Mouse (Mus musculus): Measurements from ENCODE around the gene Padi6. TPM values are rescaled to one million over a fixed set of nuclear protein-coding genes. Genes with fewer than 3 reads are reported as not detected.

The Padi6 gene
- total and polyA plus RNA-seq, 3 experiments: not detected

- 58% methylated on average over 5 of the region's 5 CpGs for WGBS
- intact Hi-C loops (cut with DNase I): loop anchor here (10.0 kb wide), 1 partner anchor 433 kb away; the partner anchor contains the start of gene Fbxo42
- Histone ChIP-seq H3K36me3 (ENCODE audit: control insufficient read depth, insufficient read depth, low read length) (no peaks in the 10 kb centered on the region), H3K4me3 (no peak overlapping the region), H3K79me2 (replicated peaks; ENCODE audit: control insufficient read depth, insufficient read depth, low read length) (no peaks in the 10 kb centered on the region), H3K9ac (ENCODE audit: low read depth, low read length) (no peak overlapping the region), H3K27me3 (ENCODE audit: control insufficient read depth, insufficient read depth, low read length) (no peaks in the 10 kb centered on the region), H3K4me1 (ENCODE audit: control insufficient read depth, insufficient read depth, low read length) (peaks cover 3% of the 10 kb centered on the region), H3K27ac (no peak overlapping the region)
- TF ChIP-seq POLR2A (IDR thresholded peaks at IDR 0.05; ENCODE audit: insufficient read depth, low read depth, low read length) (no peak), EP300 (IDR thresholded peaks at IDR 0.05; ENCODE audit: insufficient read depth, low read depth, low read length) (no peak), CTCF (IDR thresholded peaks at IDR 0.05) (no peak)
- DNase-seq: peak; percentile 42 to 50
These were observed 31.1 kb downstream of the Padi6 start for GRCm38 (mm10) chr4:140711360-140711759.

DNA sequence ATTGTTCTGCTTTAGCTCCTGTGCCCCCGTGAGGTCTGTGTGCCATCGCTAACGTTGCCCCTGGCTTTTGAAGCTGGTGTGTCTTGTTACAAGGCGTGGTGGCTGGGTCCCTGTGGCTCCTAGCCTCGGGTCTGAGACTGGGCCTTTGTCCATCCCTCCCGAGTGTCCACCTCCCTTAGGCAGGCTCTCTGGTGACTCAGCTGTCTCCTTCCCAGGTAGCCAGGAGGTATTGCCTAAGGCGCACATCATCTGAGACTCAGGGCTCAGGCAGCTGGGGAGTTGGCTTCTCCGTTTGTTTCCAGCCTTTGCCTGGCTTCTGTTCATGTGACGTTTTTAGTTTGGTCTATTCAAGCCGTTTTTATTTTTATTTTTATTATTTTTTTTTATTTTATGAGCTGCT is 31.7 kb downstream of the Padi6 start:
- H3K4me3 ChIP-seq: no peak overlapping the region
- no peaks in the 10 kb centered on the region for H3K79me2 ChIP-seq (replicated peaks; ENCODE audit: control insufficient read depth, insufficient read depth, low read length)
- no peak for TF ChIP-seq EP300 (IDR thresholded peaks at IDR 0.05; ENCODE audit: insufficient read depth, low read depth, low read length)
- TF ChIP-seq POLR2A (IDR thresholded peaks at IDR 0.05; ENCODE audit: insufficient read depth, low read depth, low read length): no peak
- no peak for TF ChIP-seq CTCF (IDR thresholded peaks at IDR 0.05)
- H3K27ac ChIP-seq: no peak overlapping the region
- no peak overlapping the region for H3K9ac ChIP-seq (ENCODE audit: low read depth, low read length)
- DNase-seq: no peak
- peaks cover 3% of the 10 kb centered on the region for H3K4me1 ChIP-seq (ENCODE audit: control insufficient read depth, insufficient read depth, low read length)
- H3K36me3 ChIP-seq (ENCODE audit: control insufficient read depth, insufficient read depth, low read length): no peaks in the 10 kb centered on the region
- no peaks in the 10 kb centered on the region for H3K27me3 ChIP-seq (ENCODE audit: control insufficient read depth, insufficient read depth, low read length)
- intact Hi-C loops (cut with DNase I): loop anchor here (10.0 kb wide), 1 partner anchor 434 kb away; the partner anchor contains the start of gene Fbxo42
- 77% methylated on average over 10 of the region's 10 CpGs for WGBS

DNA sequence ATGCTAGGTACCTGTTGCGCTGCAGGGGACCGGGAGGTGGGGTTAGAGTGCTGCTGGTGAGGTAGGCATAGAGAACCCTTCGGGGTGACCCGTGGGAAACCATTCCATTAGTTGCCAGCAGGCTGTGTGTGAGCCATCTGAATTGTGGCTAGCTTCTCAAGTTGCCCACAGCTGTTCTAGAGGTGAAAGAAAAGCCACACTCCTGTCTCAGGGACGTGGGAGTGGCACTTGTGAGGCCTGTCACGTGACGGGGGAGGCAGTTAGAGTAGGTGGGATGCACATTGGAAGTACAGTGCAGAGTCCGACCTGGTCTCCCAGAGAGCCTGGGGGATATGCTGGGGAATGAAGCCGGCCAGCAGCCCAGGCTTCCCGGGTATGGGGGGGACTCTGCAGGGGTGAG is 32.8 kb downstream of the Padi6 start:
- Histone ChIP-seq H3K36me3 (ENCODE audit: control insufficient read depth, insufficient read depth, low read length) (no peaks in the 10 kb centered on the region), H3K27me3 (ENCODE audit: control insufficient read depth, insufficient read depth, low read length) (no peaks in the 10 kb centered on the region), H3K9ac (ENCODE audit: low read depth, low read length) (no peak overlapping the region), H3K79me2 (replicated peaks; ENCODE audit: control insufficient read depth, insufficient read depth, low read length) (no peaks in the 10 kb centered on the region), H3K27ac (no peak overlapping the region), H3K4me1 (ENCODE audit: control insufficient read depth, insufficient read depth, low read length) (peaks cover 3% of the 10 kb centered on the region), H3K4me3 (no peak overlapping the region)
- TF ChIP-seq EP300 (IDR thresholded peaks at IDR 0.05; ENCODE audit: insufficient read depth, low read depth, low read length) (no peak), CTCF (IDR thresholded peaks at IDR 0.05) (no peak), POLR2A (IDR thresholded peaks at IDR 0.05; ENCODE audit: insufficient read depth, low read depth, low read length) (no peak)
- intact Hi-C loops (cut with DNase I): loop anchor here (10.0 kb wide), 1 partner anchor 435 kb away; the partner anchor contains the start of gene Fbxo42
- 91% methylated on average over 10 of the region's 10 CpGs for WGBS
- no peak for DNase-seq

DNA sequence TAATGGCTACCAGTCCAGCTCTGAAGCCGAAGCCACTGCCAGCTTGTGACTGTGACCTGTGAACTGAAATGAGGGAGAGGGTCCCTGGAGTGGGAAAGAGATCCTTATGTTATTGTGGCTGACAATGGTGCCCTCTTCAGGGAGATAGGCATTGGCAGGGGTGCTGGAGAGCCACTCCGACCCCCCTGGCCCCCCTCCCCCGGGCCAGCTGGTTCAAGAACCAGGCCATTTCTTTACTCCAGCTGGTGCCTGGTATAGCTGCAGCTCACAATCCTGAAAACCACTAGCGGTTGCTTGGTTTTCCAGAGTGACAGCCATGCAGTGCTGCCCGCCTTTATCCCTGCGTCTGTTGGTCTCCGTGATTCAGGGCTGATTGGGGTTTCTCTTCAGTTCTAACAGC is 33.3 kb downstream of the Padi6 start:
- no peak overlapping the region for H3K27ac ChIP-seq
- no peaks in the 10 kb centered on the region for H3K36me3 ChIP-seq (ENCODE audit: control insufficient read depth, insufficient read depth, low read length)
- no peak overlapping the region for H3K9ac ChIP-seq (ENCODE audit: low read depth, low read length)
- H3K27me3 ChIP-seq (ENCODE audit: control insufficient read depth, insufficient read depth, low read length): no peaks in the 10 kb centered on the region
- no peaks in the 10 kb centered on the region for H3K79me2 ChIP-seq (replicated peaks; ENCODE audit: control insufficient read depth, insufficient read depth, low read length)
- intact Hi-C loops (cut with DNase I): no loop called here
- no peak for DNase-seq
- H3K4me1 ChIP-seq (ENCODE audit: control insufficient read depth, insufficient read depth, low read length): peaks cover 1% of the 10 kb centered on the region
- 92% methylated on average over 7 of the region's 7 CpGs for WGBS
- H3K4me3 ChIP-seq: no peak overlapping the region
- TF ChIP-seq CTCF (IDR thresholded peaks at IDR 0.05): no peak
- TF ChIP-seq EP300 (IDR thresholded peaks at IDR 0.05; ENCODE audit: insufficient read depth, low read depth, low read length): no peak
- no peak for TF ChIP-seq POLR2A (IDR thresholded peaks at IDR 0.05; ENCODE audit: insufficient read depth, low read depth, low read length)

- no peak for TF ChIP-seq EP300 (IDR thresholded peaks at IDR 0.05; ENCODE audit: insufficient read depth, low read depth, low read length)
- no peak for TF ChIP-seq CTCF (IDR thresholded peaks at IDR 0.05)
- TF ChIP-seq POLR2A (IDR thresholded peaks at IDR 0.05; ENCODE audit: insufficient read depth, low read depth, low read length): no peak
- Histone ChIP-seq H3K4me1 (ENCODE audit: control insufficient read depth, insufficient read depth, low read length) (no peaks in the 10 kb centered on the region), H3K9ac (ENCODE audit: low read depth, low read length) (no peak overlapping the region), H3K36me3 (ENCODE audit: control insufficient read depth, insufficient read depth, low read length) (no peaks in the 10 kb centered on the region), H3K4me3 (no peak overlapping the region), H3K27ac (no peak overlapping the region), H3K27me3 (ENCODE audit: control insufficient read depth, insufficient read depth, low read length) (no peaks in the 10 kb centered on the region), H3K79me2 (replicated peaks; ENCODE audit: control insufficient read depth, insufficient read depth, low read length) (no peaks in the 10 kb centered on the region)
- DNase-seq: no peak
- 68% methylated on average over 18 of the region's 18 CpGs for WGBS
- intact Hi-C loops (cut with DNase I): no loop called here
These were observed 34.0 kb downstream of the Padi6 start for GRCm38 (mm10) chr4:140708297-140708927.

DNA sequence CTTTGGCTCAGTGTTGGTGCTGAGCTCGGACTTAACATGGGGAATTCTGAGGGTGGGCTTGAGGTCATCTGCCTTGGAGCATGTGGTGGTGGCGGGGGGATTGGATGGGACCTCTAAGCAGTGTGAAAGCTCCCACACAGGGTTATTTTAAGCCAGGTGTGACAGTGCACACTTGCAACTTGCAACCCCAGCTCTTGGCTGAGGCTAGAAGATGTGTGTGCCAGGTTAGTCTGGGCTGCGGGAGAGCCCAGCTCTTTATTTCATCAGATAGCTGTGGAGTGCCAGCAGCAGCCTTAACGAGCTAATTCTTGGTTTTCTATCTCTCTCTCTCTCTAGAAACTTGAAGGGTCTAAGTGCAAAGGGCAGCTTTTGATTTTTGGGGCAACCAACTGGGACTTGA is 34.8 kb downstream of the Padi6 start:
- H3K9ac ChIP-seq (ENCODE audit: low read depth, low read length): no peak overlapping the region
- intact Hi-C loops (cut with DNase I): no loop called here

More for the DNA sequence above, 34.8 kb downstream of the Padi6 start:
- Histone ChIP-seq H3K4me3 (no peak overlapping the region), H3K79me2 (replicated peaks; ENCODE audit: control insufficient read depth, insufficient read depth, low read length) (no peaks in the 10 kb centered on the region), H3K27ac (no peak overlapping the region), H3K36me3 (ENCODE audit: control insufficient read depth, insufficient read depth, low read length) (no peaks in the 10 kb centered on the region), H3K4me1 (ENCODE audit: control insufficient read depth, insufficient read depth, low read length) (no peaks in the 10 kb centered on the region), H3K27me3 (ENCODE audit: control insufficient read depth, insufficient read depth, low read length) (no peaks in the 10 kb centered on the region)
- no peak for DNase-seq
- TF ChIP-seq EP300 (IDR thresholded peaks at IDR 0.05; ENCODE audit: insufficient read depth, low read depth, low read length) (no peak), POLR2A (IDR thresholded peaks at IDR 0.05; ENCODE audit: insufficient read depth, low read depth, low read length) (no peak), CTCF (IDR thresholded peaks at IDR 0.05) (no peak)
- 57% methylated on average over 4 of the region's 4 CpGs for WGBS

Measured in heart, adult 2 months (tissue).